Mouse (Mus musculus) brown adipose tissue, adult 24 weeks (tissue): ENCODE results near the gene Snhg11. TPM values are rescaled to one million over a fixed set of nuclear protein-coding genes. Genes with fewer than 3 reads are reported as not detected.
"Not testable (repeated sequence)": the region's sequence is repeated elsewhere in the genome, so short reads cannot be mapped to it uniquely, and the experiment has no call there.

Source experiments
- H3K27ac ChIP-seq: fragments of 200-500 bp; replicated peaks from 2 replicates; pipeline ENCODE4 v1.5.1; 2012; ENCODE audit warnings: low read depth, mild to moderate bottlenecking, low read length
- H3K4me1 ChIP-seq: fragments of 200-500 bp; 2 replicates; pipeline ENCODE4 v1.6.1; 2012; ENCODE audit warnings: low read length, mixed read lengths; ENCODE audit not compliant: control insufficient read depth, insufficient read depth, insufficient read length
- H3K4me3 ChIP-seq: fragments of 200-500 bp; 2 replicates; pipeline ENCODE4 v1.5.1; 2012; ENCODE audit warnings: low read depth, mild to moderate bottlenecking, low read length, moderate library complexity; ENCODE audit not compliant: insufficient read depth
- polyA plus RNA-seq: library from polyadenylated mRNA; stranded (reverse); fragments of >200 nt; gene quantifications from 2 replicates; pipeline ENCODE4 v1.2.4, GENCODE M21; 2012; ENCODE audit not compliant: missing spikeins, insufficient read depth, insufficient read length

Gene Snhg11
- polyA plus RNA-seq, 1 experiment = 0.91 TPM

DNA sequence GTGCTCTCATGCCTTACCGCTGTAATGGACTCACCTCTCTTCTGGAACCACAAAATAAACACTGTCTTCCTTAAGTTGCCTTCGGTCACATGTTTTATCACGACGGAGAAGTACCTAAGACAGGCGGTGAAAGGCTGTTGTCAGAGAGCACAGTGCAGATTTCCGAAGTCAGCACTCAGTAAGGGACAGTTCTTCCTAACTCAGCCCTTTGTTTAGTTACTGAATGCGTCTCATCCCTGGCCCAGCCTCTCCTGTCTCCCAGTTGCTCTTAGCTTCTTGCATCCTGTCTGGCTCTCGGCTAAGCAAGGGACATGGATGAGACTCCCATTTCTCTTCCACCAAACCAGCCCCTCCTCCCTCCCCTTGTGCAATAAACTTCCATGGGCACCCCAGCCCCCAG, 10.6 kb downstream of the Snhg11 start:
- no peaks in the 10 kb centered on the region for H3K4me1 ChIP-seq
- H3K27ac ChIP-seq = no peak overlapping the region
- no peak overlapping the region for H3K4me3 ChIP-seq

DNA sequence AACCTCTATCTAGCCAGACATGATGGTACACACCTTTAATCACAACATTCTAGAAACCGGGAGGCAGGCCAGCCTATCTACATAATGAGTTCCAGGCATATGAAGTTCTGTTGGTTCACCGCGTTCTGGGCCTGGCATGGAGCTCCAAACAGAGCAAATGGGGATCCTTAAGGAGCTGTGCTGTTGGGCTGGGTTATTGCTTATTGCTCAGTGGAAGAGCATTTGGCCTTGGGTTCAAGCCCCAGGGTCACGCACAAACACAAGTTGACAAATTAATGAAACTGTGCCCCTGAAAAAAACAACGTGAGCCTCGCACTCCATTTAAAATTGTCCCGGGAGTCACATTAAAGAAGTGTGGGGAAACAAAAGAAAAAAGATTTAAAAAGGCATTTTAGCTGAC, 14.0 kb downstream of the Snhg11 start:
- no peaks in the 10 kb centered on the region for H3K4me1 ChIP-seq
- no peak overlapping the region for H3K4me3 ChIP-seq
- no peak overlapping the region for H3K27ac ChIP-seq

DNA sequence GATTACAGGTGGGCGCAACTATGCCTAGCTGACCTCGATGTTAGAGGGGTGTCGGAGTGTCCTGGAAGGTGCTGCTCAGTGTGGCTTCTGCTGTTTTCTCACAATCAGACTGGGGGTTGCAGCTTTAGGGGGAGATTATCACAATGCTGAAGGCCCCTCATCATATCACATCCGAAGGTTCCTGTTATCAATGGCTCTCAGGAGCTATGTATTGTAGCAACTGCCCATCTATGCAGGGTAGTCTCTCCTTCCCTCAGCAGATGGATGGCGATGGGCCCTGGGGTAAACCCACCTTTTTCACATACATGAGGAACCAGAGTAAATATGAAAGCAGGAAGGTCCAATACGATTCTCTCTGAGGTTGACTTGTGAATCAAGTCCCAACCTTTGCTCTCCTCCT, 20.9 kb downstream of the Snhg11 start:
- H3K27ac ChIP-seq = no peak overlapping the region
- no peak overlapping the region for H3K4me3 ChIP-seq
- H3K4me1 ChIP-seq = no peaks in the 10 kb centered on the region

DNA sequence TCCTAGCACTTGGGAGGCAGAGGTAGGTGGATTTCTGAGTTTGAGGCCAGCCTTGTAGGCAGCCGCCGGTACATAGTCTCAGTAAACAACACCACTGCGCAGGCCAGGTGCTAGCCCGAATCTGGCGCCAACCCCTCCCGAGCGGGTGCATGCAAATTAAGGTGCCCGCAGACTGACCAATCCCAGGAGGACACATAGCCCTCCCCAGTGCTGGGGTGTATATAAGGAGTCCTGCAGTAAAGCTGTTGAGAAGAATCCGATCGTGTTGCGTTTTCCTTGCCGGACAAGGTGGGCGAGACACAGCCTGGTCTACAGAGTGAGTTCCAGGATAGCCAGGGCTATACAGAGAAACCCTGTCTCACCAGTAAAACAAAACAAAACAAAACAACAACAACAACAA, 21.7 kb downstream of the Snhg11 start:
- H3K4me3 ChIP-seq, H3K4me1 ChIP-seq, H3K27ac ChIP-seq: not testable (repeated sequence)

DNA sequence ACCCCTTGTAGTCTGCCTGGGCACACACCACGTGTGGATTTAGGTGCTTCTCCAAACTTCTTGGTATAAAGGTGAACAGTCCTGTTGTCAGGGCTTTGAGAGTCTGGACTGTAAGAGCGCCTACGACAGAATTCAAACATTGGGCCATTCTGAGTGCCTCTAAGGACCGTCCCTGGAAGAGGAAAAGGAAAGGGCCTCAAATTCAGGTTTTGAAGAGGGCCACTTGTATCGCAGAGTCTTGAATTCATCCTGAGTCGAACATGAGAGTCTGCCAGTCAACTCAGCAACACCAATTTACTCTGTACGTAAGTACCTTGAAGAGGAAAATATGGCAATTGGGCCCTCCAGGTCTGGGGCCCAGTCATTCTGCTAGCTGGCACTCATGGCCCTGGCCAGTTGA, 27.5 kb downstream of the Snhg11 start:
- Histone ChIP-seq H3K4me3 (no peak overlapping the region), H3K27ac (no peak overlapping the region), H3K4me1 (no peaks in the 10 kb centered on the region)

DNA sequence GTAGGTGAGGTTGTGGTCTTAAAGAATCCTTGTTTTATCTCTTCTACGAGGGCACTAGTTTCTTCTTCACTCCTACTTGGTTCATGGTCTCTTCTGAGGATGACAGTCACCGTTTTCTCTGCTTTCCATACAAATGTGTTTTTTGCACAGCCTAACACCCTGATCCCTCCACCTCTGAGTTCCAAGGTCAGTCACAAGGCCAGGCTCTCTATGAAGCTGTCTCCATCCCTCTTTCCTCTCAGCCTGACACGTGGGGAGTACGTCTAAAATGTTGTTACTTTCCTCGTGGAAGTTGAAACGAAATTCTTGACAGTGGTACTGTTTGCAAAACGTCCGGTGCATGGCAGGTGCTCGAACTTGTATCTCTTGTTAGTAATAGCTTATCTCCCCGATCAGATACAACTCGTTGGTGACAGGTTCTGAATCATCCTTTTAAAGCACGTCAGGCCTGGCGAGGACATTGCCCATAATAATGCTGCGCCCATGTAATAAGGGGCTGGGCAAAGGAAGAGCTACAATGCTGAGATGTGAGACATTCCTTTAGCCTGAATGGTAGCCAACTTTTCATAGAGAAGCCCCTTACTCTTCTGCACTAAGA, 33.7 kb downstream of the Snhg11 start:
- Histone ChIP-seq H3K27ac (0 out of 2 replicates have a peak overlapping the region, but pooled peaks have one; percentile 36), H3K4me1 (peaks cover 16% of the 10 kb centered on the region), H3K4me3 (peak overlapping the region; percentile 59)

DNA sequence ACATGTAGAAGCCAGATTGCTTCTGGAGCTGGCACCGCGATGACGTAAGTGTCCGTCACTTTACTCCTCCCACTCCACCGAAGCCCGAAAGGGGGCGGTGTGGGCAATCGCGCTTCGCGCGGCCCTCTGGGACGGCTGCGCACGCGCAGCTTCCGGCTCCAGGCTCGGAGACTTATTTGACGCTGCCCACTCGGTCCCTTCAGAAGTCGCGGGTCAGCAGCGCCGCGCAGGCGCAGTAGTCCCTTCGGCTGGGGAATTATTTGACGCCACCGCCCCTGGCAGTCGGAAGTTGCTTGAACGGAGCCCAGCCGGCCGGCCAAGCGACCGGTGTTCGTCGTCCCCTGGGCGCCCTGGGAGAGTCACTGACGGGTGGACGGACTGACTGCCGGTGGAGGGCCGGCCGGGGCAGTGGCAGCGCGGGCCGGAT, 34.2 kb downstream of the Snhg11 start, which contains the start of gene Ralgapb:
Gene Ralgapb, plus strand, starts transcription at position 254 of the 427 bp plus-strand sequence.
- peak within 1 kb of the TSS; percentile 77 for H3K27ac ChIP-seq
- H3K4me3 ChIP-seq = peak within 1 kb of the TSS; percentile 98
- peaks cover 16% of the 10 kb centered on the region for H3K4me1 ChIP-seq

DNA sequence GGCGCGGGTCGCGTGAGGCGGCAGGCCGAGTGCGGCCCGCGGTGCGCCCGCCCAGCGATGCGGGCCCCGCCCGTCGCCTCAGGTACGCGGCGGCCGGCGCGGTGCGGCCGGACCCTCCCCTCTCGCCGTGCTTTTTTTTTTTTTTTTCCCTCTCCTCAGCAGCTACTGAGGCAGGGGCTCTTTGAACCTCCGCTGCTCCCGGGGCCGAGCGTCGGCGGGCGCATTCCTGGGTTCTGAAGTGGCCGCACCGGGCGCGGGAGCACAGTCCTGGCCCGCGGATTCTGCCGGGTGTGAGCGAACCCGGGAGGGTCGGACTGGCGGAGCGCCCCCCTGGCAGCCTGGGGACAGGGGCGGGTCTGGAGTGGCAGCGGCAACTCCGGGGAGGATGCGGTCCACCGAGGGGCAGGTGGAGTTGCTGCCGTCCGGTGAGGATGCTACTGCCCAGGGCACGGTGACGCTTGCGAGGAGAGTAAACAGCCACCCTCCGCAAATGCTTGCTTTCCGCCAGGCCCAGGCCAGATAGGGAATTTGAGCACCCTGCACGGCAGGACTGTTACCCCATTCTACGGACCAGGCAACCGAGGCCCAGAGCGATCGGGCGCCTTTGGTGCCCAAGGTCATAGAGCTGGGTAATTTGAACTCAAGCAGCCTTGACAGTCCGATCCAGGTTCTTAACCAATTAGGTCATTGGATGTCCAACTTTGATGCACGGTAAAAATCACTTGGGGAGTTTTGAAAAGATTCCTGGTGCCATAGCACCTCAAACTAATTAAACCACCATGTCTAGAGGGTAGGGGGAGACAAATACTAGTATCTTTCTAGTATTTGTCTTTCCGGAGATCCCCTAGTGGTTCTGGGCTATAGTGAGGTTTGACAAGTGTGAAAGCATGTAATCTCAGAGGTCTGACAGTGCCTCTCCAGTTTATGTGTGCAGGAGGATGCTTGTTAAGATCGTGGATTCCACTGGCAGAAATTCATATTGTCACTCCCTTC, 34.9 kb downstream of the Snhg11 start:
- Histone ChIP-seq H3K27ac (peak overlapping the region; percentile 77), H3K4me3 (peak overlapping the region; percentile 98), H3K4me1 (peaks cover 16% of the 10 kb centered on the region)

DNA sequence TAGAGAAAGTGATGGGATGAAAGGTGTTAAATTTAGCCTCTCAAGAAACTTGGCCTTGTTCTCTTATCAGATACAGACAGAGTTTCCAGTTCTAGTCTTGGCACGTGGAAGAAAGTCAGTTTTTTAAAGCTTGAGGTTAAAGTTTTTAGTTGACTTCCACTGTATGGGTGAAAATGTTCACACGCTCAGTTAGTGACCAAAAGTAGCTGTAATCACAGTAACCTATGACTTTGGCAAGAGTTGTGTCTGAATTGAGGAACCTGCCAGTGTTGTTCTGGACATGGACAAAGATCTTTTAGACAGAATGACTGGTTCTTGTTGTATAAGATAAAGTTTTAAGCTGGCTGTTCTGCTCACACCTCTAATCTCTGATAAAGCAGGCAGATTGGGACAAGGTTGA, 37.8 kb downstream of the Snhg11 start:
- Histone ChIP-seq H3K27ac (no peak overlapping the region; the same call in 1 of the 2 replicates), H3K4me1 (peaks cover 16% of the 10 kb centered on the region), H3K4me3 (no peak overlapping the region)

DNA sequence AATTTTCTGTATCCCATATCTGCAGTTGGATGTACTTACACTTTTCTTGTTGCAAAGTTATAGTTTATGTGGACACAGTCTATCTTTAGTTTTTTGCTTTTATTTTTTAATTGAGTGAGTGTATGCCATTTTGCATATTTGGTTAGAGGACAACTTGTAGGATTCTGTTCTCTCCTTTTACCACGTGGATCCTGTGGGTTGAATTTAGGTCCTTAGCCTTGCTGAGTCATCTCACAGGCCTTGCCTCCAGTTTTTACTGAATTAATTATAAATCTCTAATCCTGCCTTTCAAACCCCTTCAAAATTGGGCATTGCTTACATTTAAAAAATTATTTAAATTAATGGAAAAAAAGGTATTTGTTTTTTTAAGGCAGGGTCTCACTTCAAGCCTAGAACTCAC, 40.4 kb downstream of the Snhg11 start:
- peaks cover 13% of the 10 kb centered on the region; the same call in 1 of the 2 replicates for H3K4me1 ChIP-seq
- no peak overlapping the region for H3K27ac ChIP-seq
- no peak overlapping the region for H3K4me3 ChIP-seq

DNA sequence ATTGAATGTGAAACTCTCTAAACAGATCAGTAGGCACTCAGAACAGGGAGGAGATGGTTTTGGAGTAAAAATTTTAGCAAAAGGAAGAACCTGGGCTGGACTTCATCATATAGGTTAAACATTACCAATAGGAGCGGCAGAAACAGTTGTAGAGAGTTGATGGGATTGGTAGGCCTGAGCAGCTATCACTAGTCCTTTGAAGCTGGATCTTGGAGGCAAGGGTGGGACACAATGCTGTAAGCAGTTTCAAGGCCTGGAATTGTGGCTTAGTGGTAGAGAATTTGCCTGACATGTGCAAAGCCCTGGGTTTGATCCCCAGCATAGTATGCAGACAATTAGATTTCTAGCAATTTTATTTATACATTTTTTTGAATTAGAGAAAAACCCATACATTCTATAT, 43.2 kb downstream of the Snhg11 start:
- Histone ChIP-seq H3K4me3 (no peak overlapping the region), H3K27ac (no peak overlapping the region), H3K4me1 (peaks cover 1% of the 10 kb centered on the region; the same call in 1 of the 2 replicates)

Other genes starting within 250 kb of the Snhg11 start
- gene Tgm2, start 229.2 kb upstream of the Snhg11 start, polyA plus RNA-seq = 66.0 and 82.7 TPM in 2 replicates
- gene D630003M21Rik, start 146.4 kb upstream of the Snhg11 start, polyA plus RNA-seq = 0.36 and 0.58 TPM in 2 replicates
- gene Bpi, start 117.5 kb upstream of the Snhg11 start, polyA plus RNA-seq = not detected in 2 replicates
- gene Lbp, start 69.1 kb upstream of the Snhg11 start, polyA plus RNA-seq = 5.8 and 6.6 TPM in 2 replicates
- gene Ralgapb, start 34.2 kb downstream of the Snhg11 start, polyA plus RNA-seq = 16.9 and 18.8 TPM in 2 replicates
- gene Adig, start 127.0 kb downstream of the Snhg11 start, polyA plus RNA-seq = 567 and 679 TPM in 2 replicates
- gene Arhgap40, start 137.2 kb downstream of the Snhg11 start, polyA plus RNA-seq = not detected in 2 replicates
- gene Slc32a1, start 235.1 kb downstream of the Snhg11 start, polyA plus RNA-seq = not detected in 2 replicates
- gene Actr5, start 249.2 kb downstream of the Snhg11 start, polyA plus RNA-seq = 3.5 and 3.9 TPM in 2 replicates